Mouse (Mus musculus) liver, postnatal 0 days (tissue): Measurements from ENCODE around the gene Pofut2.

ENCODE experiments used
- CTCF ChIP-seq: sonication (generic); IDR thresholded peaks from 2 replicates; pipeline ENCODE4 v1.5.1; 2016; ENCODE audit warnings: antibody characterized with exemption, low read depth
- EP300 ChIP-seq: IDR thresholded peaks from 2 replicates; pipeline ENCODE4 v1.6.1; 2016; ENCODE audit warnings: antibody characterized with exemption, low read depth, mild to moderate bottlenecking

DNA sequence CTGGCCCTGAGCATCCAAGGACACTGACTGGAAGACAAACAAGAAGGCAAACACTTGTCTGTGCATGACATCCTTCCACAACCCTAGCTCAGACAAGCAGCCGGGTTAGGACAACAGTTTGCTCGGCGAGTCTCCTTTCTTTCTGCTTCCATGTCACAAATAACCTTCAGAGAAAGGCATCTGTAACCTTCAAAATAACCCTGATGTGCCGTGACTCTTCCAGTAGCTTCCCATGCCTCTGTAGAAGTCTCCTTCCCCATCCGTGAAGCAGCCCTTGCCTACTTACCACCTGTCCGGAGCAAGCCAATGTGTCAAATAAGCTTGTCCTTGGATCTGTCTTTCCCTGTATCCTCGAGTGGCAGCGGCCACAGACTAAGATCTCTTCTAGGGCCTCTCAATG is 46.7 kb downstream of the Pofut2 start:
- no peak for TF ChIP-seq CTCF
- TF ChIP-seq EP300, result no peak
